Mouse (Mus musculus) forebrain, embryonic 13.5 days (tissue): ENCODE results near the gene 6030468B19Rik. TPM values are rescaled to one million over a fixed set of nuclear protein-coding genes. Genes with fewer than 3 reads are reported as not detected.
A peak's percentile ranks its signal among the peaks of the same experiment; 100 is the strongest.
"Not testable (repeated sequence)": the region's sequence is repeated elsewhere in the genome, so short reads cannot be mapped to it uniquely, and the experiment has no call there.

Experiments
- ATAC-seq: fragments of 200-750 bp; cut with Nextera tagmentation; 2 replicates; pipeline ENCODE4 v1.8.0; 2017
- H3K27ac ChIP-seq: fragments of 300-500 bp; sonication (generic); 2 replicates; pipeline ENCODE4 v1.5.1; 2015; ENCODE audit warnings: inconsistent platforms, mild to moderate bottlenecking, moderate library complexity
- H3K27me3 ChIP-seq: fragments of 300-500 bp; sonication (generic); 2 replicates; pipeline ENCODE4 v1.6.1; 2015; ENCODE audit warnings: mild to moderate bottlenecking, inconsistent platforms
- H3K36me3 ChIP-seq: fragments of 300-500 bp; sonication (generic); 2 replicates; pipeline ENCODE4 v1.6.1; 2015; ENCODE audit warnings: mild to moderate bottlenecking, inconsistent platforms; ENCODE audit not compliant: poor library complexity, severe bottlenecking
- H3K4me1 ChIP-seq: fragments of 300-500 bp; sonication (generic); 2 replicates; pipeline ENCODE4 v1.6.1; 2015; ENCODE audit warnings: inconsistent platforms
- H3K4me2 ChIP-seq: fragments of 300-500 bp; sonication (generic); 2 replicates; pipeline ENCODE4 v1.6.1; 2015; ENCODE audit warnings: inconsistent platforms, mild to moderate bottlenecking, moderate library complexity
- H3K4me3 ChIP-seq: fragments of 300-500 bp; sonication (generic); 2 replicates; pipeline ENCODE4 v1.5.1; 2015; ENCODE audit warnings: mild to moderate bottlenecking, inconsistent platforms
- H3K9ac ChIP-seq: fragments of 300-500 bp; sonication (generic); 2 replicates; pipeline ENCODE4 v1.6.1; 2015; ENCODE audit warnings: mild to moderate bottlenecking, inconsistent platforms
- H3K9me3 ChIP-seq: fragments of 300-500 bp; sonication (generic); replicated peaks from 2 replicates; pipeline ENCODE4 v1.6.1; 2016; ENCODE audit warnings: inconsistent platforms
- WGBS: fragments of 180-500 bp; shearing (Covaris S2); methylation state at CpG from one replicate; pipeline ENCODE4 v1.1.7; 2015; 5-methylcytosine and 5-hydroxymethylcytosine counted together
- polyA plus RNA-seq: library from polyadenylated mRNA; unstranded; fragments of >200 nt; fragmentation: Nextera tagmentation; extraction: Ambion mirVana; gene quantifications from 2 replicates; pipeline ENCODE4 v1.2.1, GENCODE M21; 2015

Gene 6030468B19Rik
- polyA plus RNA-seq, 1 experiment from 2014 or later, result not detected

- H3K27me3 ChIP-seq, result peaks cover 14% of the 10 kb centered on the region
- H3K9ac ChIP-seq, result peak overlapping the region; percentile 74
- H3K9me3 ChIP-seq, result no peaks in the 10 kb centered on the region
- H3K27ac ChIP-seq, result 0 out of 2 replicates have a peak overlapping the region, but pooled peaks have one; percentile 44
- H3K4me1 ChIP-seq, result peaks cover 18% of the 10 kb centered on the region
- peak overlapping the region; percentile 99 for H3K4me2 ChIP-seq
- H3K4me3 ChIP-seq, result peak overlapping the region; percentile 67
- peak; percentile 85 for ATAC-seq
- 0% methylated on average over 21 of the region's 21 CpGs for WGBS
- peaks cover 37% of the 10 kb centered on the region for H3K36me3 ChIP-seq
These were observed 13.1 kb downstream of the 6030468B19Rik start for GRCm38 (mm10) chr11:117810401-117811046.

DNA sequence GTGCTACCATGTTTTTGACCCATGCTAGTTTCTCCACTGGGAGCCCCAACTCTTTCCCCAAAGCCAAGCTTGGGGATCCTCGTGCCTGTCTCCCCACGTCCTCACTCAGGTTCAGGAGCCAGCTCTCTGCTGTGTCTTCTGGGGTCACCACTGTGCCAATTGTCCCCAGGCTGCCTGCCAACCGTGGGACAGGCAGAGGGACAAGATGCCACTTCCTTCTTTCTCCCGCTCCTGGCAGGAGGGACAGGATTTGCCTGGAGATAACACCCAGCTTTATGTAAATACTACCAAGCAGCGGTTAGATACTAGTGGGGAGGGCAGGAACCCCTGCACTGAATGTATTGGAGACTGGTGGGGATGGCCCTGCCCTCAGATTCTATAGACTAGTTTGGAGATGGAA lies 16.4 kb downstream of the 6030468B19Rik start:
- 83% methylated on average over 5 of the region's 5 CpGs for WGBS

DNA sequence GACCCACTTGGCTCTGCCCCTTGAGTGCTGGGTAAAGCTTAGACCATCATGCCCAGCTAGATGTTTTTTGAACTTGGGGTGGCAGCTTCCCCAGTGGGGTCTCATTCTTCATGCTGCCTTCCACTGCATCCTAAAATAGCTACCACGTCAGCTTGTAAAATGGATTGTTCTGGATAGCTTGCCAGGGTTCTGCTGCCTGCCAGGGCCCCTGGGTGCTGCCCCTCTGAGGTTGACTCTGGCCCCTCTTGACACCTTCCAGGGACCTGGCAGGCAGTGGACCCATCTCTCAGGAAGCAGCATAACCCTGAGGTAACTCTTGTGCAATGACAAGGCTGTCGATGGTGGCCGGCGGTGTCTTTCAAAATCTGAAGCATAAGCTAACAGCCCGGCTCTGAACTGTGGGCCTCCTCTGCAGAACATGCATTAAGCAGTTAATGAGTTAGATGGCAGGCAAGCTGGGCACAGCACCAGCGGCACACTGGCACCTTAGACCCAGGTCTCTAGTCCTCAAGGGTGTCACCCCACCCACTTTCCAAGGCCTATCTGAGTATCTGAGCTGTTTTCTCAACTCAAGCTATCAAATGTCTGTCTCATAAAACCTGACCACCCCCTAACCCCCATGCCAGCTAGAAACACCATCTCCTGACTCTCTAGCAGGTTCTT lies 17.4 kb downstream of the 6030468B19Rik start:
- 93% methylated on average over 6 of the region's 6 CpGs for WGBS
- Histone ChIP-seq H3K4me3 (no peak overlapping the region), H3K4me1 (peaks cover 25% of the 10 kb centered on the region), H3K9ac (no peak overlapping the region), H3K4me2 (no peak overlapping the region), H3K36me3 (peaks cover 79% of the 10 kb centered on the region), H3K9me3 (no peaks in the 10 kb centered on the region), H3K27ac (no peak overlapping the region), H3K27me3 (peaks cover 4% of the 10 kb centered on the region)
- no peak for ATAC-seq

More for the DNA sequence above, 16.4 kb downstream of the 6030468B19Rik start:
- Histone ChIP-seq H3K9me3 (no peaks in the 10 kb centered on the region), H3K4me1 (peaks cover 18% of the 10 kb centered on the region), H3K4me3 (no peak overlapping the region), H3K9ac (no peak overlapping the region), H3K27ac (no peak overlapping the region), H3K27me3 (peaks cover 14% of the 10 kb centered on the region), H3K4me2 (no peak overlapping the region), H3K36me3 (peaks cover 70% of the 10 kb centered on the region)
- ATAC-seq, result no peak

DNA sequence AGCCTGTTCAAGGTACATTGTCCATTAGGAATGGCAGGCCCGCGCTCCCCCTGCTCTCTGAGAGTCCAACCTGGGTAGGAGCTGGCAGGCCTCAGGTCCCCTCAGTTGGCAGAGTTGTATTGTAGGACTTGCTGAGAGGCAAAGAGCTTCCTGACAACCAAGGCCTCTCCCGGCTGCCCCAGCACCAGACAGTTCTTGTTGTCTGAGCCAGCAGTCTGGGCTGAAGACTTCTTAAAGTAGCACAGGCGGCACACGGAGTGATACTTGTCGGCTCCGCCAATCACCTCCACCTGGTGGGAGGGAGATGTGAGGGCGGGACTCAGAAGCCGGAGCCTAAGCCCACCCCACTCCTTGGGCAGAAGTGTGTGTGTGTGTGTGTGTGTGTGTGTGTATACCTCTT lies 18.4 kb downstream of the 6030468B19Rik start:
- not testable (repeated sequence) for H3K4me2 ChIP-seq, H3K9ac ChIP-seq, H3K4me3 ChIP-seq, H3K27me3 ChIP-seq, ATAC-seq, H3K9me3 ChIP-seq, H3K27ac ChIP-seq
- peaks cover 89% of the 10 kb centered on the region for H3K36me3 ChIP-seq
- 83% methylated on average over 9 of the region's 9 CpGs for WGBS
- H3K4me1 ChIP-seq, result peaks cover 15% of the 10 kb centered on the region

DNA sequence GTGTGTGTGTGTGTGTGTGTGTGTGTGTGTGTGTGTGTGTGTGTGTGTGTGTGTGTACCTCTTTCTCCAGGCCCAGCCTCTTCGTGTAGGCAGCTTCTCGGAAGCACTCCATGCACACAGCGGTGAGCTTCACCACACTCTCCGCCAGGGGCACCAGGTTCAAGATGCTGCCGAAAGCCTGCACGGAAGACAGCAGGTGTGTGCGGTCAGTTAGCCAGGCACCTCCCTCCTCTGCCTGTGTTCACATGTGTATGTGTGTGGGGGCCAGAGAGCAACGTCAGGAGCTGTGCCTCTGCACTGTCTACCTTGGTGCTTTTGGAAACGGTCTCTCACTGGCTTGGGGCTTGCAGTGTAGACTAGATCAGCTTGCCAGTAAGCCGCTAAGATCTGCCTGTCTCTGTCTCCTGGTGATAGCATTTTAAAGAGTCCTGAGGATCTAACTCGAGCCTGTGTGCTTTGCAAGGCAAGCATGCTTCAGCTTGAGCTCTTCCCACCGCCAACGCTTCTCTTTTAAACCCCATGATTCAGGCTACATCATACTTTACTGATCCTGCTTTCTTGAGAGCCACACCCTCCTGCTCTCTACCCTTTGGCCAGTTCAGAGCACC lies 19.0 kb downstream of the 6030468B19Rik start:
- no peak overlapping the region for H3K27ac ChIP-seq
- H3K9ac ChIP-seq, result no peak overlapping the region
- no peak overlapping the region for H3K4me3 ChIP-seq
- no peak overlapping the region for H3K4me2 ChIP-seq
- H3K4me1 ChIP-seq, result peaks cover 10% of the 10 kb centered on the region
- H3K36me3 ChIP-seq, result peaks cover 96% of the 10 kb centered on the region
- no peaks in the 10 kb centered on the region for H3K9me3 ChIP-seq
- 88% methylated on average over 13 of the region's 13 CpGs for WGBS
- H3K27me3 ChIP-seq, result no peaks in the 10 kb centered on the region
- no peak for ATAC-seq

GRCm38 (mm10) chr11:117819095-117819494 lies 21.6 kb downstream of the 6030468B19Rik start:
- Histone ChIP-seq H3K36me3 (peaks cover 96% of the 10 kb centered on the region), H3K4me2 (no peak overlapping the region), H3K4me3 (no peak overlapping the region), H3K4me1 (peaks cover 22% of the 10 kb centered on the region), H3K9ac (no peak overlapping the region), H3K9me3 (no peaks in the 10 kb centered on the region), H3K27ac (no peak overlapping the region), H3K27me3 (no peaks in the 10 kb centered on the region)
- 56% methylated on average over 8 of the region's 8 CpGs for WGBS
- no peak for ATAC-seq

DNA sequence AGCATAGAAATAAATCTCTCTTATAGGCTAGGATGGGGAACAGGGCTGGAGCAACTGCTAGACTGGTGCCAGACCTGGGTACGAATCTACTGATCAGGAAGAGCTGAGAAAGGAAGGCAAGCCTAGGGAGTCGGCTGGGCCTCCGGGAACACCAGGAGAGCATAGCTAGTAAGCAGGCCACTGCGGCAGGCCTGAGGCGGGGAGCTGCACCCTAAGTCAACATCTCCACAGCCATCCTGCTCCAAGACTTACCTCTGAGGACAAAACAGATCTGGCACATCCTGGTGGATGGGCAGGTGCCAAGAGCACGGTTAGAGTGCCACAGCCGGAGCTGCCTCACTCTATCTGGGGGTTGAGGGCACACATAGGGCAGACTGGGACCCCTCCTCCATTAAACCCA lies 22.7 kb downstream of the 6030468B19Rik start:
- no peak overlapping the region for H3K4me3 ChIP-seq
- H3K27ac ChIP-seq, result no peak overlapping the region
- no peak overlapping the region for H3K4me2 ChIP-seq
- peaks cover 85% of the 10 kb centered on the region for H3K36me3 ChIP-seq
- H3K9ac ChIP-seq, result 0 out of 2 replicates have a peak overlapping the region, but pooled peaks have one; percentile 6
- H3K4me1 ChIP-seq, result peaks cover 32% of the 10 kb centered on the region
- ATAC-seq, result no peak
- 93% methylated on average over 7 of the region's 7 CpGs for WGBS
- no peaks in the 10 kb centered on the region for H3K9me3 ChIP-seq
- no peaks in the 10 kb centered on the region for H3K27me3 ChIP-seq

- Histone ChIP-seq H3K4me3 (no peak overlapping the region), H3K27me3 (no peaks in the 10 kb centered on the region), H3K27ac (no peak overlapping the region), H3K36me3 (peaks cover 70% of the 10 kb centered on the region), H3K4me1 (peaks cover 47% of the 10 kb centered on the region), H3K9me3 (no peaks in the 10 kb centered on the region), H3K4me2 (no peak overlapping the region), H3K9ac (no peak overlapping the region)
- 89% methylated on average over 9 of the region's 9 CpGs for WGBS
- ATAC-seq, result no peak
These were observed 24.4 kb downstream of the 6030468B19Rik start for GRCm38 (mm10) chr11:117821868-117822267.

GRCm38 (mm10) chr11:117822728-117823241 lies 25.3 kb downstream of the 6030468B19Rik start:
- H3K27me3 ChIP-seq, result no peaks in the 10 kb centered on the region
- no peak overlapping the region; the same call in 1 of the 2 replicates for H3K4me2 ChIP-seq
- ATAC-seq, result no peak
- no peak overlapping the region for H3K27ac ChIP-seq
- H3K9ac ChIP-seq, result peak overlapping the region; percentile 34; the same call in 1 of the 2 replicates
- H3K4me3 ChIP-seq, result no peak overlapping the region
- H3K36me3 ChIP-seq, result peaks cover 60% of the 10 kb centered on the region
- peaks cover 56% of the 10 kb centered on the region for H3K4me1 ChIP-seq
- no peaks in the 10 kb centered on the region for H3K9me3 ChIP-seq
- WGBS, result 82% methylated on average over 7 of the region's 7 CpGs

DNA sequence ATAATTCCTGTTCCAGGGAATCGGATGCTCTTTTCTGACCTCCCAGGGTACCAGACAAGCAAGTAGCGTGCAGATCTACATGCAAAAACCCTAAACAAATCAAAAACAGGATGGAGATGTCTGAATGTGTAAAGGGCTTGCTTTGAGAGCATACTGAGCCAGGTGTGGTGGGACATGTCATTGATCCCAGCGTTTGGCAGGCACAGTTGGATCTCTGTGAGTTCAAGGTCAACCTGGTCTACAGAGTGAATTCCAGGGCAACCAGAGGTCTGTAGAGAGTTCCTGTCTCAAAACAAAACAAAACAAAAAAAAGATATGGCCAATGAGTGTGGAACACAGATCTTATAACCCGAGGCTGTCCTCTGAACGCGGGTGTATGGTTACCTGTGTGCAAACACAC lies 26.0 kb downstream of the 6030468B19Rik start:
- no peaks in the 10 kb centered on the region for H3K9me3 ChIP-seq
- H3K27me3 ChIP-seq, result no peaks in the 10 kb centered on the region
- no peak overlapping the region for H3K4me3 ChIP-seq
- peaks cover 63% of the 10 kb centered on the region for H3K4me1 ChIP-seq
- H3K4me2 ChIP-seq, result peak overlapping the region; percentile 86; the same call in 1 of the 2 replicates
- no peak overlapping the region for H3K9ac ChIP-seq
- peaks cover 54% of the 10 kb centered on the region for H3K36me3 ChIP-seq
- WGBS, result 93% methylated on average over 6 of the region's 6 CpGs
- ATAC-seq, result no peak
- H3K27ac ChIP-seq, result no peak overlapping the region

GRCm38 (mm10) chr11:117824060-117824969 lies 26.9 kb downstream of the 6030468B19Rik start:
- H3K27ac ChIP-seq, result peak overlapping the region; percentile 89; the same call in 1 of the 2 replicates
- peak overlapping the region; percentile 82 for H3K9ac ChIP-seq
- H3K36me3 ChIP-seq, result peaks cover 45% of the 10 kb centered on the region
- peak overlapping the region; percentile 86 for H3K4me2 ChIP-seq
- no peaks in the 10 kb centered on the region for H3K9me3 ChIP-seq
- 13% methylated on average over 23 of the region's 23 CpGs for WGBS
- ATAC-seq, result peak; percentile 76
- H3K4me1 ChIP-seq, result peaks cover 66% of the 10 kb centered on the region
- H3K4me3 ChIP-seq, result peak overlapping the region; percentile 56
- H3K27me3 ChIP-seq, result no peaks in the 10 kb centered on the region
